Mouse (Mus musculus): ENCODE results near the gene Atg5. TPM values are rescaled to one million over a fixed set of nuclear protein-coding genes. Genes with fewer than 3 reads are reported as not detected.
"Not testable (repeated sequence)": the region's sequence is repeated elsewhere in the genome, so short reads cannot be mapped to it uniquely, and the experiment has no call there.

Gene Atg5
- total RNA-seq (2021), result 10 to 100 TPM in 1 of 2 experiments, 1 to 10 TPM in 1; 9.2 to 10.6 TPM
- long read RNA-seq, experiment 1, transcript Atg5-201 (8 exons, 2,352 nt), result major isoform, 16 of 18 reads
- long read RNA-seq, experiment 1, partial matches to known transcripts, result 0 of 18 reads
- long read RNA-seq, experiment 1, other reads (novel, unspliced or antisense), result 2 of 18 reads
- long read RNA-seq, experiment 2, transcript Atg5-201 (8 exons, 2,352 nt), result major isoform, 14 of 15 reads
- long read RNA-seq, experiment 2, partial matches to known transcripts, result 0 of 15 reads
- long read RNA-seq, experiment 2, other reads (novel, unspliced or antisense), result 1 of 15 reads

GRCm38 (mm10) chr10:44268145-44268860 lies at the start of gene Atg5:
Gene Atg5 (plus strand): TSS chr10:44268358.
- DNase-seq, result peak; percentile 100
- intact Hi-C loops (cut with DNase I; ENCODE audit: low total_unique reads), result no loop called here

GRCm38 (mm10) chr10:44219073-44219472 lies 49.1 kb upstream of the Atg5 start:
- DNase-seq; intact Hi-C loops (cut with DNase I; ENCODE audit: low total_unique reads): not testable (repeated sequence)

GRCm38 (mm10) chr10:44224345-44224744 lies 43.8 kb upstream of the Atg5 start:
- DNase-seq, result no peak
- intact Hi-C loops (cut with DNase I; ENCODE audit: low total_unique reads), result no loop called here

DNA sequence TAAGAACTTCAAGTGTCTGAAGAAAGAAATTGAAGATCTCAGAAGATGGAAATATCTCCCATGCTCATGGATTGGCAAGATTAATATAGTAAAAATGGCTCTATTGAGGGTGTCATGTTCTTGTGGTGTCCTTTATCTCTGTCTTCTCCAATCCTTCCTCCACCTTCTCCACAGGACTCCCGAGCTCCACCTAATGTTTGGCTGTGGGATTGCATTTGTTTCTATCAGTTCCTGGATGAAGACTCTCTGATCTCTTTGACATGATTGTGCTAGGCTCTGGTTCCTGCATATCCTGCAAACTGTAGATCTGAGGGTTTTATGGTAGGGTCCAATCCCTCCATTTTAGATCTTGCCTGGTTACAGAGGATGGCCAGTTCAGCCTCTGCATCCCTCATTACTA lies 34.8 kb upstream of the Atg5 start:
- intact Hi-C loops (cut with DNase I; ENCODE audit: low total_unique reads), result not testable (repeated sequence)

GRCm38 (mm10) chr10:44235298-44235697 lies 32.9 kb upstream of the Atg5 start:
- intact Hi-C loops (cut with DNase I; ENCODE audit: low total_unique reads); DNase-seq: not testable (repeated sequence)

More for the DNA sequence above, 34.8 kb upstream of the Atg5 start:
- peak; percentile 7 for DNase-seq

DNA sequence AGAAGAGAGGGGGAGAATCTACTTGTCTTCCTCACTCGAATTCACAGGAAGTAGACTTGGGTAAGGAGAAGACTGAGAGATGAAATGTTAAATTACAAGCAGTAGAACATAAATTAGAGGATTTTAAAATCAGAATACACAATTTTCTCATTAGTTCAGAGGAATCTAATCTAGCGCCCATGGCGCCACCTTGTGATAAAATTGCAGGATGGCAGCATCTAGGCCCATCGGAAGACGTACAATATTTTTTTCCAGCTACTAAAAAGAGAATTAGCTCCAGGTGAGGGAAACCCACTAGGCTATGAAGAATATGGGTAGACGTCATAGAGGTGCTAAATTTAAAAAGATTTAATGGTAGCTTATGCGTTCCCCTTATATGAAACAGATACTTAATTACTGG lies 11.5 kb upstream of the Atg5 start:
- intact Hi-C loops (cut with DNase I; ENCODE audit: low total_unique reads), result no loop called here
- no peak for DNase-seq

GRCm38 (mm10) chr10:44265835-44266234 lies 2.3 kb upstream of the Atg5 start:
- intact Hi-C loops (cut with DNase I; ENCODE audit: low total_unique reads), result no loop called here

DNA sequence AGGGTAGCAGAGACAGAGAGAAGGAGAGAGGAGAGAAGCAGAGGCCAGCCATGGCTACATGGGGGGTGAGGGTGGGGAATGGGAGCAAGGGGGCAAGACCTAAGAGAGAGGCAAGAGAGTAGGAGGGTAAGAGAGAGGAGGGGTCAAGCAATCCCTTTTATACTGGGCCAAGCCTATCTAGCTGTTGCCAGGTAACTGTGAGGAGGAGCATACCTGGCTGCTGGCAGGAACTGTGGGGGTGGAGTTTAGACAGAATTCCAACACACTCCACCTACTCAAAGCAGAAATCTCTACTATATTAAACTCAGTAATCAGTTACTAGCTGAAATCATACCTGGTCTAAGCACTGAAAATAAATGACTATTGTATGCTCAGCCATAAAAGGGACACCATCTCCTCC lies 1.6 kb upstream of the Atg5 start:
- no peak for DNase-seq
- intact Hi-C loops (cut with DNase I; ENCODE audit: low total_unique reads), result no loop called here

More at GRCm38 (mm10) chr10:44265835-44266234, 2.3 kb upstream of the Atg5 start:
- no peak for DNase-seq

DNA sequence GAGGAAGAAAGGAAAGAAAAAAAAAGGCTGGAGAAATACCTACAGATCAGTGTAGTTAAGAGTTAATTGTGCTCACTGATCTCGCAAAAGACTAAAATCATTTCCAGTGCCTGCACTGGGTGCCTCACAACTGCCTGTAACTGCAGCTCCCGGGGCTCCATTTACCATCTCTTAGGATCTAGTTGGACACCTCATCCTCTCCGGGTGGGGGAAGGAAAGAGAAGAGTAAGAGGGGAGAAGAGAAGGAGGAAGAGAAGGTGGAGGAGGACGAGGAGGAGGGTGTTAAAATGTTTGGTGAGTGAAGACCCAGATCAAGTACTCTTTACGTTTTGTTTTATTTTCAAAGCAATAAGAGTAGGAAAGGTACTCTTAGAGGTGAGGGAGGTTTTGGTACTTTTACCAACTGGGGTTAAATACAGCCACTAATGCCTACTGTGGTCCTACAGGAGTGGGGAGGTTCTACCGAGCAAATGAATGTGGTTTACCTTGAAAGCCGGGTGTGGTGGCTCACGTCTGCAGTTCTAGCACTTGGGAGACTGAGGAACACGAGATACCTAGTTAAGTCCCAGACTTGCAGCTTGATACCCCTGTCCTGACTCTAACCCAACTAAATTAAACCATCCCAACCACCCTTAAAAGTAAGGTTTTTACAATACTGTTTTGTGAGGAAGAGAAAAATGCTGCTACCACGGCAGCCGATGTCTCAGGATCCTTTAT lies 574 bp upstream of the Atg5 start:
- DNase-seq, result no peak
- intact Hi-C loops (cut with DNase I; ENCODE audit: low total_unique reads), result no loop called here

GRCm38 (mm10) chr10:44269211-44269610 lies 1.1 kb downstream of the Atg5 start:
- intact Hi-C loops (cut with DNase I; ENCODE audit: low total_unique reads), result no loop called here
- DNase-seq, result no peak

DNA sequence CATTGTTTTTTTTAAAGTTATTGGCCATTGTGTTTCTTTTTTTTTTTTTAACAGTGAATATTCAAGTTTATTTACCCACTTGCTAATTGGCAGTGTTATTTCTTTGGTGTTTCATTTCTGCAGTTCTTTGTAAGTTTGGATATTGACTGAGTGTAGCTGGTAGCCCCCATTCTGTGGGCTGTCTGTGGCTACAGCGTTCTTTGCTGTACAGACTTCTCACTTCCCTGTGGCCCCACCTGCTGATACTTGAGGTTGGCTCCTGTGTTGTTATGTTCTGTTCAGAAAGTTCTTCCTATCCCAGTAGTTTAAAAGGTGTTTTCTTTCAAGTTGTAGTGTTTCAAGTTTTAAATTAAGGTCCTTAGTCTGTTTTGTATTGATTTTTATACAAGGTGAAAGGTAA lies 14.2 kb downstream of the Atg5 start:
- intact Hi-C loops (cut with DNase I; ENCODE audit: low total_unique reads), result no loop called here
- no peak for DNase-seq

GRCm38 (mm10) chr10:44285106-44285505 lies 16.9 kb downstream of the Atg5 start:
- intact Hi-C loops (cut with DNase I; ENCODE audit: low total_unique reads), result no loop called here
- no peak for DNase-seq

DNA sequence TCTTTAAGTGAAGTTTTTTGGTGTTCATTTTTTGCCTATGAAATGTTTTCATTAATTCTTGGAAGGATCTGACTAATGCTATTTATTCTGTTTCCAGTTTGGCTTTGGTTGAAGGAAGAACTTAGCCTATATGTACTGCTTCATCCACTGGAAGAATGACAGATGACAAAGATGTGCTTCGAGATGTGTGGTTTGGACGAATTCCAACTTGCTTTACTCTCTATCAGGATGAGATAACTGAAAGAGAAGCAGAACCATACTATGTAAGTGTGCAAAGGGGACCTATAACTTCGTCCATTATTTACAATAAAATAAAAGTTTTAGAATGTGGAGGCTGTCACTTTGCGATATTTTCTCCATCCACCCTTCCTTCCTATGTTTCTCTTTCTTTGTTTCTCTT lies 17.8 kb downstream of the Atg5 start:
- intact Hi-C loops (cut with DNase I; ENCODE audit: low total_unique reads), result no loop called here
- no peak for DNase-seq

GRCm38 (mm10) chr10:44290876-44291275 lies 22.7 kb downstream of the Atg5 start:
- DNase-seq, result no peak
- intact Hi-C loops (cut with DNase I; ENCODE audit: low total_unique reads), result loop anchor here (5.0 kb wide), 1 partner anchor 756 kb away; no protein-coding TSS in a partner anchor

GRCm38 (mm10) chr10:44292205-44292604 lies 24.0 kb downstream of the Atg5 start:
- intact Hi-C loops (cut with DNase I; ENCODE audit: low total_unique reads), result loop anchor here (5.0 kb wide), 1 partner anchor 755 kb away; no protein-coding TSS in a partner anchor
- DNase-seq, result no peak

DNA sequence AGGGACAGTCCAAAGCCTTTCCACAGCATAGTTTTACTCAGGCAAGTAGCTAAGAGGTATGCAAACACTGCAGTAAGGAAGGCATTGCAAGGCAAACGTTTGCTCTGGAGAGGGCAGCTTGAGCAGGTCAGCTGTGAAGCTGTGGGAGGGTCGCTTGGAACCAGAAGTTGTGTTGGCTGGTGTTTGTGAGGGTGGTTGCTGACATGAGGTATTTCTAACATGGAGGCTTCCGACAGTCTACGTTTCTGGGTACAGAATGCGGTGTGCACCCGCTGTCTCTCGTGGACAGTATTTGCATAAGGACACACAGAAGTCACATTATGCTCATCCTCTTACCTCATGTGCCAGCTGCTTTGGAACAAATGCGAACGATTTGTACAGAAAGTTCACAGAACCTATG lies 31.0 kb downstream of the Atg5 start:
- DNase-seq, result no peak
- intact Hi-C loops (cut with DNase I; ENCODE audit: low total_unique reads), result no loop called here

GRCm38 (mm10) chr10:44300078-44300477 lies 31.9 kb downstream of the Atg5 start:
- no peak for DNase-seq
- intact Hi-C loops (cut with DNase I; ENCODE audit: low total_unique reads), result no loop called here

GRCm38 (mm10) chr10:44303648-44304329 lies 35.6 kb downstream of the Atg5 start:
- no peak for DNase-seq
- intact Hi-C loops (cut with DNase I; ENCODE audit: low total_unique reads), result no loop called here

DNA sequence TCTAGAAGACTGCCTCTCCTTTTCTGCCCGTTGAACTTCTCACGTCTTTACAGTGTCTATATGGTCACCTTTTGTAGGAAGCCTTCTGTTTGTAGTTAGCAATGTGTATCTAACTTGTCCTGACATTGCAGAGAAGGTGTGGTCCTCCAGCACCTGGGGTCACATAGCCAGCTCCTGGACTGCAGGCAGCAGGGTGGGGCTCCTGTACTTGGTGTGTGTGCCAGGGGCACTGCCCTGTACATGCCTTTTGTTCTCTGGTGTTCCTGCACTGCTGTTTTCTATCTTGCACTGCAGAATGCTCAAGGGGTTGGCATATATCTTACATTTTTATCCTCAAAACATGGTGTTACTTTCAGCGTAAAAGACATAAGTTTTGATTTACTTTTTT lies 36.2 kb downstream of the Atg5 start:
- DNase-seq, result no peak
- intact Hi-C loops (cut with DNase I; ENCODE audit: low total_unique reads), result no loop called here

GRCm38 (mm10) chr10:44304845-44305244 lies 36.7 kb downstream of the Atg5 start:
- intact Hi-C loops (cut with DNase I; ENCODE audit: low total_unique reads), result no loop called here
- no peak for DNase-seq

Measured in gastrocnemius, postnatal 14 days (tissue).